Mouse (Mus musculus) CH12.LX (cell line): ENCODE measurements around the gene Zfp472. TPM values are rescaled to one million over a fixed set of nuclear protein-coding genes. Genes with fewer than 3 reads are reported as not detected.

ENCODE experiments used
- DNase-seq: peaks from one replicate; pipeline ENCODE4 v3.0.0-alpha.2; 2013; ENCODE audit errors: extremely low read depth
- H3K27ac ChIP-seq: 2 replicates; pipeline ENCODE4 v1.5.1; 2012; ENCODE audit warnings: low read depth, mild to moderate bottlenecking, control low read depth, moderate library complexity; ENCODE audit not compliant: insufficient read depth
- H3K27me3 ChIP-seq: replicated peaks from 2 replicates; pipeline ENCODE3; 2012; ENCODE audit warnings: inconsistent platforms
- H3K36me3 ChIP-seq, 2 experiments: replicated peaks in 1 of 2; 2 replicates each; pipeline versions ENCODE3 to v1.6.1; 2012; ENCODE audit warnings: inconsistent platforms in 1 of 2, low read length in 1 of 2, mild to moderate bottlenecking in 1 of 2, mixed read lengths in 1 of 2, moderate library complexity in 1 of 2; ENCODE audit not compliant: control insufficient read depth in 1 of 2, insufficient read depth in 1 of 2
- H3K4me1 ChIP-seq, 2 experiments: 2 replicates each; pipeline ENCODE4 v1.6.1; 2012; ENCODE audit warnings: inconsistent platforms in 1 of 2, moderate library complexity in 1 of 2; ENCODE audit not compliant: insufficient read depth in 2 of 2, control insufficient read depth in 1 of 2
- H3K4me2 ChIP-seq: 2 replicates; pipeline ENCODE4 v1.6.1; 2012; ENCODE audit warnings: low read depth, mild to moderate bottlenecking, control low read depth; ENCODE audit not compliant: poor library complexity, insufficient read depth, severe bottlenecking
- H3K4me3 ChIP-seq, 3 experiments: fragments of 150-350 bp in 1 of 3; sonication (generic) in 1 of 3; replicated peaks in 1 of 3; 2 replicates each; pipeline versions ENCODE3 to v1.5.1; 2011 to 2012; ENCODE audit warnings: low read depth in 2 of 3, low read length in 2 of 3, mild to moderate bottlenecking in 2 of 3, moderate library complexity in 2 of 3, control low read depth in 1 of 3, improper control_type of control experiment in 1 of 3, inconsistent platforms in 1 of 3, mixed read lengths in 1 of 3; ENCODE audit not compliant: poor library complexity in 1 of 3
- H3K79me2 ChIP-seq: replicated peaks from 2 replicates; pipeline ENCODE4 v1.6.1; 2012; ENCODE audit warnings: mild to moderate bottlenecking, moderate library complexity; ENCODE audit not compliant: control insufficient read depth, poor library complexity, insufficient read depth, severe bottlenecking; ENCODE audit errors: extremely low read depth
- H3K9ac ChIP-seq: 2 replicates; pipeline ENCODE4 v1.6.1; 2012; ENCODE audit warnings: low read depth, mild to moderate bottlenecking, control low read depth, moderate library complexity; ENCODE audit not compliant: insufficient read depth
- H3K9me3 ChIP-seq: replicated peaks from 2 replicates; pipeline ENCODE3; 2012; ENCODE audit warnings: low read length, inconsistent platforms, mixed read lengths
- BHLHE40 ChIP-seq: IDR thresholded peaks from 2 replicates; pipeline ENCODE4 v1.6.1; 2011; ENCODE audit warnings: mild to moderate bottlenecking, low read depth, low read length, improper control_type of control experiment
- CHD1 ChIP-seq: IDR thresholded peaks from 2 replicates; pipeline ENCODE4 v1.6.1; 2012; ENCODE audit warnings: low read depth, low read length, improper control_type of control experiment, inconsistent platforms
- CHD2 ChIP-seq: IDR thresholded peaks from 2 replicates; pipeline ENCODE4 v1.6.1; 2011; ENCODE audit warnings: low read length, improper control_type of control experiment
- CTCF ChIP-seq, 2 experiments: IDR thresholded peaks in 1 of 2; conservative IDR thresholded peaks in 1 of 2; 2 replicates each; pipeline ENCODE4 v1.5.1; 2011 to 2012; ENCODE audit warnings: low read depth in 2 of 2, low read length in 2 of 2, improper control_type of control experiment in 1 of 2, inconsistent platforms in 1 of 2, mild to moderate bottlenecking in 1 of 2, moderate library complexity in 1 of 2
- E2F4 ChIP-seq: IDR thresholded peaks from 2 replicates; pipeline ENCODE4 v1.6.1; 2011; ENCODE audit warnings: low read depth, low read length, improper control_type of control experiment; ENCODE audit not compliant: insufficient replicate concordance
- ELF1 ChIP-seq: IDR thresholded peaks from 2 replicates; pipeline ENCODE4 v1.6.1; 2014; ENCODE audit warnings: low read depth, mild to moderate bottlenecking, inconsistent platforms, low read length, improper control_type of control experiment
- EP300 ChIP-seq: IDR thresholded peaks from 2 replicates; pipeline ENCODE4 v1.6.1; 2011; ENCODE audit warnings: low read length, improper control_type of control experiment
- GABPA ChIP-seq: IDR thresholded peaks from 2 replicates; pipeline ENCODE4 v1.6.1; 2012; ENCODE audit warnings: low read depth, low read length, improper control_type of control experiment, inconsistent platforms; ENCODE audit not compliant: insufficient replicate concordance
- HCFC1 ChIP-seq: IDR thresholded peaks from 2 replicates; pipeline ENCODE4 v1.6.1; 2012; ENCODE audit warnings: low read depth, mild to moderate bottlenecking, inconsistent platforms, low read length, improper control_type of control experiment
- IRF4 ChIP-seq: IDR thresholded peaks from 2 replicates; pipeline ENCODE4 v1.6.1; 2014; ENCODE audit warnings: low read depth, mild to moderate bottlenecking, inconsistent platforms, low read length, improper control_type of control experiment
- JUND ChIP-seq: conservative IDR thresholded peaks from 2 replicates; pipeline ENCODE4 v1.6.1; 2011; ENCODE audit warnings: low read depth, low read length, improper control_type of control experiment
- KAT2A ChIP-seq: IDR thresholded peaks from 2 replicates; pipeline ENCODE4 v1.6.1; 2012; ENCODE audit warnings: low read length, improper control_type of control experiment, inconsistent platforms; ENCODE audit not compliant: insufficient replicate concordance
- MAX ChIP-seq: IDR thresholded peaks from 2 replicates; pipeline ENCODE4 v1.6.1; 2011; ENCODE audit warnings: low read length, improper control_type of control experiment
- MEF2A ChIP-seq: IDR thresholded peaks from 2 replicates; pipeline ENCODE4 v1.6.1; 2014; ENCODE audit warnings: low read depth, mild to moderate bottlenecking, inconsistent platforms, low read length, improper control_type of control experiment, borderline replicate concordance
- MYC ChIP-seq: IDR thresholded peaks from 2 replicates; pipeline ENCODE4 v1.6.1; 2011; ENCODE audit warnings: low read depth, mild to moderate bottlenecking, improper control_type of control experiment, low read length
- NELFE ChIP-seq: IDR thresholded peaks from 2 replicates; pipeline ENCODE4 v1.6.1; 2011; ENCODE audit warnings: low read depth, low read length, improper control_type of control experiment
- POLR2A ChIP-seq: IDR thresholded peaks from 2 replicates; pipeline ENCODE4 v1.6.1; 2011; ENCODE audit warnings: low read depth, mild to moderate bottlenecking, improper control_type of control experiment, low read length
- POLR2AphosphoS2 ChIP-seq: IDR thresholded peaks from 2 replicates; pipeline ENCODE4 v1.6.1; 2011; ENCODE audit warnings: low read depth, low read length, improper control_type of control experiment
- SMC3 ChIP-seq: IDR thresholded peaks from 2 replicates; pipeline ENCODE4 v1.6.1; 2011; ENCODE audit warnings: low read depth, low read length, improper control_type of control experiment
- TBP ChIP-seq: conservative IDR thresholded peaks from 2 replicates; pipeline ENCODE4 v1.6.1; 2011; ENCODE audit warnings: low read depth, low read length, improper control_type of control experiment
- UBTF ChIP-seq: IDR thresholded peaks from 2 replicates; pipeline ENCODE4 v1.6.1; 2012; ENCODE audit warnings: low read depth, mild to moderate bottlenecking, inconsistent platforms, low read length, improper control_type of control experiment, moderate library complexity
- USF1 ChIP-seq: IDR thresholded peaks from 2 replicates; pipeline ENCODE4 v1.6.1; 2014; ENCODE audit warnings: low read depth, mild to moderate bottlenecking, inconsistent platforms, low read length, improper control_type of control experiment
- USF2 ChIP-seq: conservative IDR thresholded peaks from 2 replicates; pipeline ENCODE4 v1.6.1; 2011; ENCODE audit warnings: low read depth, low read length, improper control_type of control experiment
- ZKSCAN1 ChIP-seq: IDR thresholded peaks from 2 replicates; pipeline ENCODE4 v1.6.1; 2012; ENCODE audit warnings: low read depth, inconsistent platforms, low read length, improper control_type of control experiment, borderline replicate concordance
- ZMIZ1 ChIP-seq: IDR thresholded peaks from 2 replicates; pipeline ENCODE4 v1.6.1; 2012; ENCODE audit warnings: low read depth, mild to moderate bottlenecking, inconsistent platforms, low read length, improper control_type of control experiment
- ZNF384 ChIP-seq: IDR thresholded peaks from 2 replicates; pipeline ENCODE4 v1.6.1; 2012; ENCODE audit warnings: low read depth, low read length, improper control_type of control experiment, inconsistent platforms
- dilution Hi-C: fragments of 300-500 bp; cut with MboI; formaldehyde crosslinking; loops from 2 replicates; pipeline ENCODE4 v1.14.3; 2020; ENCODE audit warnings: low sequenced_read_pairs; ENCODE audit not compliant: extremely low pct_unique_long_range_greater_than_20kb, extremely low pct_ligation_motif_present
- in situ Hi-C: fragments of 300-500 bp; cut with MboI; formaldehyde crosslinking; loops from 3 replicates; pipeline ENCODE4 v1.14.3; 2019; ENCODE audit warnings: low sequenced_read_pairs, low pct_ligation_motif_present, low pct_unique_long_range_greater_than_20kb, mixed read lengths
- polyA plus RNA-seq: library from polyadenylated mRNA; unstranded; fragments of >175 nt; gene quantifications from 2 replicates; pipeline ENCODE4 v1.2.1, GENCODE M21; 2012; ENCODE audit warnings: low read depth; ENCODE audit not compliant: insufficient read length
- total RNA-seq, 2 experiments: library from RNA; depleted of rRNA; stranded (reverse); fragments of 300-350 nt in 1 of 2; fragments of >200 nt in 1 of 2; gene quantifications; 2 replicates each; pipeline ENCODE4 v1.2.3; 2012 to 2014

Gene Zfp472
- total and polyA plus RNA-seq, 3 experiments, result 9.7 to 27.8 (median 13.6) TPM

DNA sequence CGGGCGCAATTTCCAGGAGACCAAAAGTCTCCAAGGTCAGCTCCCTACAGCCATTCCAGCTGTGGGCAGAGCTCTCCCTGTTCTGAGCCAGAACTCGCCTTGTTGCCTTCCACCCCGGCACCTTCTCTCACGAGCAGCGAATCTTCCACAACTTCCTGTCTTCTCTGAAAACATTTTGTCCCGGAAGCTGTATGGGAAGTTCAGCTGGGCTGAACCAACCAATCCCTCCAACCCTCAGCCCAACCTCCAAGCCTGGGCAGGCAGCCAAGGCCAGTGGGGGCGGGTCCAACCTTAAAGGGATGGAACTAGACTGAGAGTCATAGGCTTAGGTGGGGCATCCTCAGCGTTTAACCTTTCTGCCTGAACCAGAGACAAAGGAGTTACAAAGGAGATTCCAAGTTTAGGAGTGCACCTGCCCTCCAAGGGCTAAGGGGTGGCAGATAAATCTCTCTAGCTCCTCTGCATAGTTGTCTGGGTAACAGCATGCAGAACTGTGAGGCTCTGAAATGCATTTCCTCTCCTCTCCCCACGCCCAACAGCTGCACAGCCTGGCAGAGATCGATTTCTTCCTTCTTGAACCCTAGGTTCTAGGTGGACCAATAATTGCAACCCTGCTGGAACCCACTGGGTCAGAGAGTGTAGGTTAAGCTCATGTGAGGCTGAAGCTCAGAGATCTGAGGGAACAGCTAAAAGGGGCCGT is 18.2 kb upstream of the Zfp472 start, which contains the start of gene Cyp4f13 (continued):
- no peak for TF ChIP-seq EP300
- TF ChIP-seq MYC, result no peak
- no peak for TF ChIP-seq UBTF
- no peak for TF ChIP-seq E2F4
- peak; percentile 61; the same call in 1 of the 2 replicates for TF ChIP-seq CHD2
- TF ChIP-seq JUND, result no peak
- TF ChIP-seq NELFE, result peak; percentile 80
- no peak for TF ChIP-seq MAX
- TF ChIP-seq ZNF384, result no peak
- peak; percentile 93 for TF ChIP-seq ELF1
- TF ChIP-seq CTCF (conservative IDR thresholded peaks at IDR 0.05 in 1 of 2, IDR thresholded peaks at IDR 0.05 in 1 of 2; ENCODE audit: low read depth in 2 of 2, low read length in 2 of 2), result no peak
- no peak for TF ChIP-seq USF1
- TF ChIP-seq ZKSCAN1, result no peak
- no peak; the same call in 1 of the 2 replicates for TF ChIP-seq ZMIZ1
- peak; percentile 72 for TF ChIP-seq HCFC1
- TF ChIP-seq POLR2AphosphoS2, result no peak; the same call in 1 of the 2 replicates

DNA sequence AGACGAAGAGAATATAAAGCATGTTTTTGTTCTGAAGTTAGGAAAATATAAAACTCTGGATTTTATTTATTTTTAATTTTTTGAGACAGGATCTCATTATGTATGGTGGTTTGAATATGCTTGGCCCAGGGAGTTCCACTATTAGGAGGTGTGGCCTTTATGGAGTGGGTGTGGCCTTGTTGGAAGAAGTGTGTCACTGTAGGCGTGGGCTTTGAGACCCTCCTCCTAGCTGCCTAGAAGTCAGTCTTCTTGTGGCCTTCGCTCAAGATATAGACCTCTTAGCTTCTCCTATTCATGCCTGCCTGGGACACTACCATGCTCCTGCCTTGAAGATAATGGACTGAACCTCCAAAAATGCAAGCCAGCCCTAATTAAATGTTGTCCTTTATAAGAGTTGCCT is 15.5 kb upstream of the Zfp472 start:
- Histone ChIP-seq H3K9ac (no peak overlapping the region), H3K4me1 (peaks cover 9 to 22% of the 10 kb centered on the region in 2 experiments), H3K36me3 (peaks cover 0 to 3% of the 10 kb centered on the region in 2 experiments), H3K4me2 (no peak overlapping the region), H3K79me2 (no peaks in the 10 kb centered on the region), H3K9me3 (no peaks in the 10 kb centered on the region), H3K4me3 (no peak overlapping the region), H3K27ac (no peak overlapping the region), H3K27me3 (no peaks in the 10 kb centered on the region)
- TF ChIP-seq TBP, result no peak
- TF ChIP-seq IRF4, result no peak
- TF ChIP-seq POLR2A, result no peak
- no peak for TF ChIP-seq HCFC1
- no peak for TF ChIP-seq CHD1
- DNase-seq, result no peak
- dilution Hi-C loops, result no loop called here
- in situ Hi-C loops, result no loop called here

DNA sequence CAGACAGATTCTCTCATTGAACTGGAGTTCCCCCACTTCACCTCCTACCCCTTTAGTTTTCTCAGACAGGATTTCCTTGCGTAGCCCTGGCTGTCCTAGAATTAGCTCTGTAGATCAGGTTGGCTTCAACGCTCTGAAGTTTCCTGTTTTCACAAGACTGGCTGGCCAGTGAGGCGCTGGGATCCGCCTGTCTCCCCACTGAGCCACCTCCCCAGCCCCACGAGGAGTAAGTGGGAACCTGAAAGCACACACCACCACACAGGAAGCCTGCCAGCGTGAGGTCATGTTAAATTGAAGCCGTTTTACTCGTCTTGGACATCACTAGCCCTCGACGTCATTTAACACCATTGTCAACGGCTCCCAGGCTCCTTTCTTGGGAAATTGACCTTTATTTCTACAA is 14.6 kb upstream of the Zfp472 start:
- no peak for TF ChIP-seq KAT2A
- no peak for TF ChIP-seq MEF2A
- no peak for TF ChIP-seq MYC
- TF ChIP-seq JUND, result no peak
- TF ChIP-seq GABPA, result no peak
- TF ChIP-seq SMC3, result no peak
- no peak for TF ChIP-seq USF1
- TF ChIP-seq BHLHE40, result no peak
- no peak for TF ChIP-seq USF2
- TF ChIP-seq IRF4, result no peak
- DNase-seq, result no peak
- Histone ChIP-seq H3K4me3 (no peak overlapping the region), H3K27me3 (no peaks in the 10 kb centered on the region), H3K4me1 (peaks cover 5 to 17% of the 10 kb centered on the region in 2 experiments), H3K9me3 (no peaks in the 10 kb centered on the region), H3K36me3 (peaks cover 0 to 4% of the 10 kb centered on the region in 2 experiments), H3K27ac (no peak overlapping the region), H3K9ac (no peak overlapping the region), H3K4me2 (no peak overlapping the region), H3K79me2 (no peaks in the 10 kb centered on the region)
- in situ Hi-C loops, result no loop called here
- dilution Hi-C loops, result no loop called here
